Mouse (Mus musculus) stomach, postnatal 0 days (tissue): Measurements from ENCODE around the gene Tmem104.

Experiments used
- CTCF ChIP-seq: IDR thresholded peaks from 2 replicates; pipeline ENCODE4 v1.5.1; 2016; ENCODE audit warnings: antibody characterized with exemption, low read depth, mild to moderate bottlenecking, moderate library complexity
- EP300 ChIP-seq: optimal IDR thresholded peaks from 2 replicates; pipeline ENCODE3; 2016; ENCODE audit warnings: antibody characterized with exemption

DNA sequence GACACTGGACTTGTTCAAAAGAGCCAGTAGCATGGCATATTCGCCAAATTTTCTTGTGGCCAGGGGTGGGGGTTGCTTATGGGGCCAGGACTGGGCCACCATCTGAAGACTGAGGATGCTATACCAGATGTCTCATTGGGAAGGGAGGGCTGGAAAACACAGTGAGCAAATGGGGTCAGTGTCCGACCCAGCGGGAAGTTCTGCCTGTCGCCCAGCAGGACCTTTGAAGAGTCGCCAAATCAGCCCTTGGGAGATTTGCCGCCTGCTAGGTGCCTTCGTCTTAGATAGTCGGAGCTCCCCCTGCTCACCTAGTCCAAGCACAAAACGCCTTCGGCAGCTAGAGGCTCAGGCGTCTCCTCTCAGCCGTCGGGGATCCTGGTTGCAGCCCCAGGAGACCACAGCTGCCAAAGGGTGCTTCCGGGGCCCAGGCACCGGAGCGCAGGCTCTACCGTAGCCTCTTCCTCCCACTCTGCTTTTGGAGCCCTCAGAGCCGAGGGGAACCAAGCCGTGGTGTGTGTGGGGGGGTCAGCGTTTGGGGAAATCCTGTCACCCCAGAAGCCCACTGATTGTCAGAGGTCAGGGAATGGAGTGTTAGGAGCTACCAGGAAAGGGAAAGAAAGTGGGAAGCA is 78.6 kb downstream of the Tmem104 start:
- TF ChIP-seq CTCF (no peak), EP300 (no peak)
